Mouse (Mus musculus) cerebellum, postnatal 4 days (tissue): ENCODE measurements around the gene Mcf2l.

Experiments used
- DNase-seq, 2 experiments: peaks; one replicate each; pipeline ENCODE4 v3.0.0; 2022; ENCODE audit warnings: low spot score in 2 of 2, mixed read lengths in 1 of 2

The Mcf2l gene

GRCm38 (mm10) chr8:12912011-12912410 is 38.4 kb downstream of the Mcf2l start:
- no peak for DNase-seq

- peak; percentile 49 to 67 for DNase-seq
Measured at GRCm38 (mm10) chr8:12915187-12916006, 41.8 kb downstream of the Mcf2l start.

GRCm38 (mm10) chr8:12916156-12916900 is 42.7 kb downstream of the Mcf2l start:
- DNase-seq: no peak

- no peak for DNase-seq
Measured at GRCm38 (mm10) chr8:12917029-12917428, 43.4 kb downstream of the Mcf2l start.

DNA sequence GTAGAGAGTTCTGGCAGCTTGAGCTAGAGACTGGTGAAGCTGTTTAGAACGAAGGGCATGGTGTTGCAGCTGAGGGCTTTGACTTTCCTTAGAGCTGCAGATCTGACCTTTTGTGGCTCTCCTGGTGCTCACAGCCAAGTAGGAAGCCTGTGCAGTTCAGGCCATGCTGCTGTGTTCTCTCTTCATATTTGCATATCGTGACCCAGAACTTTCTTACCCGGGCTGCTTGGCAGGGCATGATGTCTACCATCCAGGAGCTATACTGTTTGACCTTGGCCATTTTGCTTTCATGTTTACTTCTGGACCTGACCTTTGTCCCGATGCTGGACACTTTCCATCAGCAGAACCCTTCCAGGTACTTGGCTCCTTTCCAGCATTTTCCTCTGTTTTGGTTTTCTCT is 44.2 kb downstream of the Mcf2l start:
- DNase-seq: no peak

GRCm38 (mm10) chr8:12920599-12920998 is 47.0 kb downstream of the Mcf2l start:
- no peak for DNase-seq

- no peak for DNase-seq
Measured at GRCm38 (mm10) chr8:12925051-12925450, 51.4 kb downstream of the Mcf2l start.

- DNase-seq: no peak
Measured at GRCm38 (mm10) chr8:12925941-12926381, 52.4 kb downstream of the Mcf2l start.

- peak in 1 of 2 experiments; percentile 72 for DNase-seq
Measured at GRCm38 (mm10) chr8:12927204-12927983, 53.8 kb downstream of the Mcf2l start.

DNA sequence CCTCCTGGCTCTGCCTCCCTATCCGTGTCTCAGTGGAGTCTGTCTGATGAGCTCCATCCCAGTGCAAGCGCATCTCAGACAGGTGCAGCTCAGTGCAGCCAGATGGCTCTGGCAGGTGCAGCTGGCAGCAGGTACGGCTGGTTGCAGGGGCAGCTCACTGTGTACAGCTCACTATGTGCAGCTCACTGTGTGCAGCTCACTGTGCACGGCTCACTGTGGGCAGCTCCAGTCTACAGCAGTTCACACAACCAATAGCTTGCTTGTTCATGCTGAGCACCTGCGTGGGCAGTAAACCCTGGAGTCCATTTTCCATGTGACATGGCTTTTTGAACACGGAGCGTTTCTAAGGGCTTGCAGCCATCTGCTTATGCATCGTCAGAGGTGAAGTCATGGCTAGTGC is 54.4 kb downstream of the Mcf2l start:
- DNase-seq: no peak

DNA sequence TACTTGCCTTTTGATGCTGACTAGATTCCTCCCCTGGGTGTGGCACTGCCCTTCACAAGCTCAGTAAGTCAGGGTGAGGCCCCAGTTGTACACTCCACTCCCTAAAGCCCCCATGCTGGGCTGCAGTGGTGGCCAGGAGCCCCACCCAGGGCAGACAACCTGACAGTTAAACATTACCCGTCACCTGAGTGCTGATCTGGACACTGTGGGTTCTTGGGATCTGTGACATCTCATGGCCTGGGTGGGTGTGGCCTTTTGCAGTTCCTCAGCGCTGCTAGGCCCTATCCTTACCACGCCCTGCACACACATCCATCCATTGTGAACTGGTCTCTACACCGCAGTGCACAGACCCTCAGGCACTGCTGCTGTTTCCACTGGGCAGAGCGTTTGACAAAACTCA is 55.3 kb downstream of the Mcf2l start:
- no peak for DNase-seq

DNA sequence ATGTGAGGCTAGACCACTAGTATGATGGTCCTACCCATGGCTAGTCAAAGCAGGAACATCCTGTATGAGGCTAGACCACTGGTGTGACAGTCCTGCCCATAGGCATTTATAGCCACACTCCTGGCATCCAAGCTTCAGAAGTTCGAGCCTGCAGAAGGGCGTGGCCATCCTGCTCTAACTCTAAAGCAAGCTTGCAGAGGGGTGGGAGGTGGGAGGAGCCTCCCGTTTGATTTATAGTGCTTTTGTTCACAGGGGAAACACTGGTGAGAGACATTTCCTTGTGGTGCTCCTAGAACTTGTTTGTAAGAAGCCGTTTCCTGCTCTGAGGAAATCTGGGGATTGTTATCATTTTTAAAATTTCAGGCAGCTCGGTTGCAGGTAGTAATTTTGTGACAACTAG is 56.7 kb downstream of the Mcf2l start:
- DNase-seq: no peak

DNA sequence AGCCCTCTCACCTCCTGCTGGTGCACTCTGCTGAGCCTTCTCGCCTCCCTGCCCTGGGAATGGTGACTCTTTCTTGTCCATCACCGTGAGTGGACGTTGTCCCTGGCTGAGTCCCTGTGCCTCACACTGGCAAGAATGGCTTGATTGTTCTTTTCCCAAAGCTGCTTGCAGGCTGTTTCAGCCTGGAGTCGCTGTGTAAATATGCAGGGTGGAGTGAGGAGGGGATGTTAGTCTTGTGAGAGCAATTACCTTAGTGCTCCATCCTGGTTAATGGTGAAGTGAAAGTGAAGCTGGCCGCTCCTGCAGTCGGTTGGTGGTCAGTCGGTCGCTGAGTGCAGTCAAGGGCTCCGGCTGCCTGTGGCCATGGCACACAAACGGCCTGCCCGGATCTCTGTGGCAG is 57.8 kb downstream of the Mcf2l start:
- no peak for DNase-seq

DNA sequence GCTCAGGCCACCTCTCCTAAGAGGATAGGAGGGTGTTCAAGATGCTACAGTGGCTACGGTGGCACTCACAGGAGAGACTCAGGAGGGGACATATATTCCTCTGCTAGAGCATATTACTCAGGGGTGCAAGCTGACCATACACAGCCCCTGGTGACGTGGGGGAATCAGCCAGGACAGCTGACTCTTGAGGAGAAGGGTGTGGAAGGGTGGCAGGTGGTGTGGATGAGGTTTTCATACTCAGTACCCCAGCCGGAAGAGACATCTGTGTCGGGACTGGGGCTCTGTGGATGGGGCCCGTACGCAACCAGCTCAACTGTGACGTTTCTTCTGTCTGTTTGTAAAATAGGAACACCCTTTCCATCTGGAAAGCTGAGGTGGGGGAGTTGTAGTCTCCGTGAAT is 58.9 kb downstream of the Mcf2l start:
- DNase-seq: no peak

DNA sequence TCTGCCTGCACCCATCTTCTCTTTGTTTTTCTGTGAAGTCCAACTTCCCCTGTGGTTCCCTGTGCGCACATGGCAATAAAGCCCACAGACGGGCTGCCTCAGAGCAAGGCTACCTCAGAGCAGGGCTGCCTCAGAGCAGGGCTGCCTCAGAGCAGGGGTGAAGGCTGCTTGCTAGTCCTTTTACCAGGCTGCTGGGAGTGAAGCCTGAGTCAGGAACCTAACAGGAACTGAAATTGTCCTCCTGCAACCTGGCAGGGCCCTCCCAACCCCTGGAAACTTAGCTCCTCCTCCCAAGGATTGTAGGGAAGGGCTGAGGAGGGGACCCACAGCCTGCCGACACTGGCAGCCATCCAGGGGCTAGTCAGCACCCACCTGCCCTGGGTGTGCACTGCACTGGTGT is 60.2 kb downstream of the Mcf2l start:
- no peak for DNase-seq

- no peak for DNase-seq
Measured at GRCm38 (mm10) chr8:12934453-12935043, 60.9 kb downstream of the Mcf2l start.

- DNase-seq: no peak
Measured at GRCm38 (mm10) chr8:12940549-12940948, 66.9 kb downstream of the Mcf2l start.

- no peak for DNase-seq
Measured at GRCm38 (mm10) chr8:12941161-12941926, 67.7 kb downstream of the Mcf2l start.

DNA sequence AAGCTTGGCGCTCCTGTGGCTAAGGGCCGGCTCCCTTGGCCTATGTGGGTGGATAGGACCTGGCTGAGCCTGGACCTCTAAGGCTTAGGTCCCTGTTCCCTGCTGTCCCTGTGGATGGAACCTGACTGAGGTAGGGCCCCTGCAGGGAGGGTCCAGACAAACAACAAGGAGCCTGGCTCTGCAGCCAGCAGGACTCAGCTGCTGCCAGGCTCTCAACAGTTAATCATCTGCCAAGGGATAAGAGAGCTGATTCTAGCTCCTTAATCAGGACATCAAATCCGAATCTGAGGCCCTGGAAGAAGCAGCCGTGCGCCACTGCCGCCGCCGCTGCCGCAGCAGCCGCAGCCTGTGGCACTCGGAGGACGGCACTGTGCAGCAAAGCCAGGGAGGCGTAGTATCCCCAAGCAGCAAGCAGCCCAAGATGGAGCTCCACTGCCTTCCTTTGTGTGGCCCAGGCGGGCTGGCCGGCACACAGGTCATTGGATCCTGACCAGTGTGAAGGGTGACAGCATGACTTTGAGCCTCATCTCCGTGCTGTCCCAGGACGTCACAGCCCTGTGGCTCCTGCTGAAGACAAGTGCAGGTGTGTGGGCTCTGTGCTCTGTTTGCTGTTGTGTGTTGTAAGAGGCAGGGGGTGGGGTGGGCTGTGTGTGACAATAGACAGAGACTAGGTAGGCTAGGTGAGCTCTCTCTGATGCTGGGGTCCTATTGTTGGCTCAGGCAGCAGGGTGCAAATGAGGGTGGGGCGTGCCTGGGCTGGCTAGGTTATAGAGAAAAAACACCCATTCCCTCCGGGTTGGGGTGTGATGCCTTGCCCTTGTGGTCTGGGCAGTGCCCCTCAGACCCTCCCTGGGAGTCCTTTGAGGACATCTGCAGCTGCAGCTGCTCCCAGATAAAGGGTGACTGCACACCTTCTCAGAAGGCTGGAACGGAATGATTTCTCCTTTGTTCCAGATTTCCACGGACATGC is 74.3 kb downstream of the Mcf2l start:
- peak in 1 of 2 experiments; percentile 46 for DNase-seq

- DNase-seq: peak in 1 of 2 experiments; percentile 49
Measured at GRCm38 (mm10) chr8:12948574-12948961, 75.0 kb downstream of the Mcf2l start.
